Mouse (Mus musculus) cerebellum, postnatal 25 days (tissue): ENCODE measurements around the gene Hist1h2bf.
"Not testable (repeated sequence)": the region's sequence is repeated elsewhere in the genome, so short reads cannot be mapped to it uniquely, and the experiment has no call there.

Source experiments
- DNase-seq, 2 experiments: peaks; one replicate each; pipeline ENCODE4 v3.0.0; 2021; ENCODE audit warnings: mixed read lengths in 2 of 2

The Hist1h2bf gene

GRCm38 (mm10) chr13:23570261-23571021 lies 3.6 kb downstream of the Hist1h2bf start:
- not testable (repeated sequence) for DNase-seq

DNA sequence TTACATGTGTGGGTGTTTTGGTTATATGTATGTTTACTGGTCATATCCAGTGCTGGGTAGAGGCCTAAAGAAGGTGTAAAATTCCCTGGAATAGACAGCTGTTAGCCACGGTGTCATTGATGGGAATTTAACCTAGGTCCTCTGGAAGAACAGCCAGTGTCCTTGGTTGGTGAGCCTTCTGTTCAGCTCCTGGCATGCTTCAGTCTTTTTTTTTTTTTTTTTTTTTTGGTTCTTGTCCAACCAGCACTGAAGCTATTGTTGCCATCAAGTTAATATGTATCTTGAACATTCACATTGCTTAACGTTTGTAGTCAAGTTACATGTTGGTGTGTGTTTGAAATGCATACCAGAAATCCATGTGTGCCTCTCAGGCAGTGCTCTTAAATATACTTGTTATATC lies 9.5 kb downstream of the Hist1h2bf start:
- DNase-seq, result no peak

GRCm38 (mm10) chr13:23562699-23563462 lies 11.1 kb downstream of the Hist1h2bf start:
- peak in 1 of 2 experiments; percentile 39 for DNase-seq

GRCm38 (mm10) chr13:23561883-23562659 lies 11.9 kb downstream of the Hist1h2bf start, which contains the start of gene Hist1h3e:
Gene Hist1h3e, minus strand, starts transcription at chr13:23562369.
- DNase-seq, result peak; percentile 92

DNA sequence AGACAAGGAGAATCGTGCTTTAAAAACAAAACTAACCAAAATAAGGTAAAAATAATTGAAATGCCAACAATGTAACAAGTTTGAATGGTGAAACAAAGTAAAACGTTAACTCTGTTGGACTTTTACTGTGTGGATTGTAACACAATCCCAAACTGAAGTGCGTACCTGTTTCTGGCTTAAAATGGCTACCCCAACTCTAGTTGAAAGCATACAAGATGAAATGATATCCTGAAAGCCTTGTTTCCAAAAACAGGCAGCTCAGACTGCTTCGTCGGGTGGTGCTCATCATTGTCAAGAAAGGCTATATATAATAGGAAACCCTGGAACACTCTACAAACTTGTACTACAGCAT lies 12.5 kb downstream of the Hist1h2bf start:
- not testable (repeated sequence) for DNase-seq

- not testable (repeated sequence) for DNase-seq
Observed at GRCm38 (mm10) chr13:23560699-23561098, 13.3 kb downstream of the Hist1h2bf start.

- DNase-seq, result no peak
Observed at GRCm38 (mm10) chr13:23556906-23557305, 17.1 kb downstream of the Hist1h2bf start.

DNA sequence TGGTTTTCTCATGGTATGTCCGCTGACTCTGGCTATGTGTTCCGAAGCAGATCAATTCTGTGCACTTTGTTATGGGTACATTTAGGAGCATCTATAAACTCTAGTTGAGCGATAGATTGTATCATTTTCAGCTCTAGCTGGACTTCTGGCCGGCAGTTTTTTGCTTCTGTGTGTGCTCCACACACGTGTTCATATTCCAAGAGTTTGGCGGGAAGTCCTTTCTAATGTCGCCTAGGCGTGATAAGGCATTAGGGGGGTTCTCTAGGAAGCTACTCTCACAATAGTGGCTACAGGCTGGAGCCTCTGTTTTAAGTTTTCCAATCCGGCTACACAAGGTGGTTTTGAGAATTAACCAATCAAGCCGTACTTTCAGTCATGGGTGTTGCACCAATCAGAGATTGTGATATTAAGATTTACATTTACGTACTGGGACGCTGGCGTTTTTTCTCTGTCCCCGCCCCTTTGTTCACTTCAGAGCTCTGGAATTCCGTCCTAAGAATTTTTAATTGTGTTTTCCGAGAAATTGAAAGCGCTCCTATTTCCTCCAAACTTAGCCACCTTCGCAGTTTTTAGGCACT lies 18.1 kb downstream of the Hist1h2bf start:
- DNase-seq, result peak; percentile 64 to 77

GRCm38 (mm10) chr13:23554925-23555838 lies 18.8 kb downstream of the Hist1h2bf start:
- peak; percentile 77 to 83 for DNase-seq

DNA sequence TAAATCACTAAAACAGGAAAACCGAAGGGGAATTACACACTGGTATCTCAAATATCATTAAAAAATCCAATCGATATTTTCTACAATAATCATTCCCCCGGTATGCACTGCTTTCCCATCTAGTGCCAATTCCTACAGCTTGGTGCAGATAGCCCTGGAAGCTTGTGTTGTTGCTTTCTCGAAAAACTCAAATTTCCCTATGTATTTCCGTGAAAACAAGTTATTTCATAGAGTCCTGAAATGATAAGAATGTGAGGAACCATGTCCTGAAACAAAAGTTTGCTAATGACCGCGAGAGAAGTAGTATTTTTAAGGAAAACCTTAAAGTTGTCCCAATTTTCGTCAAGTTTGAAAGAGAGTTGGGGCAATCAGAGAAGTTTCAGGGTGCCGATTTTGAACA lies 19.6 kb downstream of the Hist1h2bf start:
- no peak for DNase-seq

- no peak for DNase-seq
Observed at GRCm38 (mm10) chr13:23552962-23553361, 21.0 kb downstream of the Hist1h2bf start, which contains the start of gene Hist1h1d. Gene Hist1h1d, plus strand, starts transcription at chr13:23553262.

GRCm38 (mm10) chr13:23551931-23552914 lies 21.8 kb downstream of the Hist1h2bf start:
- DNase-seq, result no peak

GRCm38 (mm10) chr13:23551146-23551834 lies 22.7 kb downstream of the Hist1h2bf start, which contains the start of gene Hist1h4f:
Gene Hist1h4f, minus strand, starts transcription at chr13:23551648.
- DNase-seq, result peak; percentile 87 to 89

DNA sequence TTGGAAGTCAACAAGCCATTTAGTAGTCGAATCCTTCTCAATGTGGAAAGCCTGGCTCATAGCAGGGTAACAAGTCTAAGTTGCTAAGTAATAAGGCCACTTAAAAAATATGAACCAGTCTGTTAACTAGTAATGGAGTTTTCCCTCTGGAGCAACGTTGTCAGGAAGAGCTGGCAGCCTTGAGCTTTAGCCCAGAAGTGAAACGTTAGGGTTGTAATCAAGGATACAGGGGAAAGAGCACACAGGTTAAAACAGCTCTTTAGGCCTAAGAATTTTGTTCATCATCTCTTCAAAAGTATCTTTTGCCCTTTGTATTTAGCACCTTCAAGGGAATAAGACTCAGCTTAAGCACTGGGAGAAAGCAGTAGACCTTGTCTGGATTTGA lies 23.2 kb downstream of the Hist1h2bf start:
- DNase-seq, result no peak

DNA sequence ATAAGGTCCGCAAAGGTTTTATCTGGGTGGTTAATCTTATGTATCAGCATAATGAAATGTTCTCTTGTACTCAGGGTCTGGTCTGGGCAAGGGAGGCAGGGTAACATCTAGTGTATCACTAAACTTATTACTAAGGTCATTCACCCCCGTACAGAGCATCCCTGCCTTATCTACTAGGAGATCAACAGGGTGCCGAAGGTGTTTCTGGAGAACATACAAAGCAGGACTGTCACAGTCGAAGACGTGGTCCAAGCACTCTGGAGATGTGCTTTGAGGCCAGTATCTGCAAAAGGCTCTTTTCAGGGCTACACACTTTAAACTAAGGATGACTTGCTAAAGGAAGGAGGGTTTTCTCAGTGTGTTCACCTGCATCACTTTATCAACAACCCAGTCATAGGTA lies 27.3 kb downstream of the Hist1h2bf start:
- DNase-seq, result no peak

DNA sequence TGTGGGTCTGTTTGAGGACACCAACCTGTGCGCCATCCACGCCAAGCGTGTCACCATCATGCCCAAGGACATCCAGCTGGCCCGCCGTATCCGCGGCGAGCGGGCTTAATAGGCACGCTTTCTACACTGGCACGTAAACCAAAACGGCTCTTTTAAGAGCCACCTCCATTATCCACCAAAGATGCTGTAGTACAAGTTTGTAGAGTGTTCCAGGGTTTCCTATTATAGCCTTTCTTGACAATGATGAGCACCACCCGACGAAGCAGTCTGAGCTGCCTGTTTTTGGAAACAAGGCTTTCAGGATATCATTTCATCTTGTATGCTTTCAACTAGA lies 29.2 kb downstream of the Hist1h2bf start:
- DNase-seq, result peak; percentile 26 to 35

DNA sequence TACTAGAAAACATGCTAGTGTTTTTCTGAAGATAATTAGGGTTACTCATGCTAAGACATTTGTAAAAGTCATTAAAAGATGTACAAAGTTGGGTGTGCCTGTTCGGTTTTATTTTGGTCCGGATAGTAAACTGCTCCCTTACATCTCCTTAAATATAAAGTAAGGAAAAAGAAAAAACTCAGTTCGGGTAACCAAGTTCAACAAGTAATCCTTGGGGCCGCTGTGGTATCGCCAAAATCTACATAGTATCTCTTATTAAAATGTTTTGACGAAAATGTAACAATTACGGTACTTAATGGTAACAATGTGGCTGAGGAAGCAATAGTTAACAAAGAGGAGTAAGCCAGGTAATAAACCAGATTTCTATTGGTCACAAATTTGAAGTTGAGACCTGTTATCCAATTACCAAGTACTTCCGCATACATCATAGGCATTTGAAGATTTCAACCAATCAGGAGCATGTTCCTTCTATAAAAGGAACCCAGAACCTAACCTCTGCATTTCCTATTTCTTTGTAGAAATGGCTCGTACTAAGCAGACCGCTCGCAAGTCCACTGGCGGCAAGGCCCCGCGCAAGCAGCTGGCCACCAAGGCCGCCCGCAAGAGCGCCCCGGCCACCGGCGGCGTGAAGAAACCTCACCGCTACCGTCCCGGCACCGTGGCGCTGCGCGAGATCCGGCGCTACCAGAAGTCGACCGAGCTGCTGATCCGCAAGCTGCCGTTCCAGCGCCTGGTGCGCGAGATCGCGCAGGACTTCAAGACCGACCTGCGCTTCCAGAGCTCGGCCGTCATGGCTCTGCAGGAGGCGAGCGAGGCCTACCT lies 29.8 kb downstream of the Hist1h2bf start, which contains the start of gene Hist1h3f:
TSS of gene Hist1h3f (plus strand) at position 88 of the 822 bp plus-strand sequence.
- DNase-seq, result peak; percentile 69 to 78

- DNase-seq, result peak; percentile 42 to 54
Observed at GRCm38 (mm10) chr13:23542999-23543607, 30.9 kb downstream of the Hist1h2bf start, which contains the start of gene Hist1h2bh. Gene Hist1h2bh, minus strand, starts transcription at chr13:23543392.
